Mouse (Mus musculus) bone marrow macrophage, adult 2 months (primary cell): Measurements from ENCODE around the gene Pafah1b3.

ENCODE experiments used
- CTCF ChIP-seq: IDR thresholded peaks from 2 replicates; pipeline ENCODE4 v1.5.1; 2012; ENCODE audit warnings: low read depth, mild to moderate bottlenecking, low read length, moderate library complexity
- POLR2A ChIP-seq: IDR thresholded peaks from 2 replicates; pipeline ENCODE4 v1.6.1; 2012; ENCODE audit warnings: mild to moderate bottlenecking, low read depth, low read length, borderline replicate concordance

GRCm38 (mm10) chr7:25281734-25282601, 15.8 kb downstream of the Pafah1b3 start:
- TF ChIP-seq CTCF (no peak), POLR2A (no peak)
